Mouse (Mus musculus): Measurements from ENCODE around the gene Mrpl44.

GRCm38 (mm10) chr1:79761917-79762271 is 13.9 kb upstream of the Mrpl44 start:
- TF ChIP-seq CTCF (IDR thresholded peaks at IDR 0.05; ENCODE audit: control insufficient read depth, insufficient read depth, insufficient replicate concordance, low read depth, low read length) (no peak), POLR2A (IDR thresholded peaks at IDR 0.05; ENCODE audit: control insufficient read depth, low read depth, low read length) (no peak)
